Mouse (Mus musculus): ENCODE measurements around the gene Lrpap1. TPM values are rescaled to one million over a fixed set of nuclear protein-coding genes. Genes with fewer than 3 reads are reported as not detected.

The Lrpap1 gene
- total RNA-seq, 2 experiments from 2014 or later, result 150 to 152 TPM

GRCm38 (mm10) chr5:35118418-35118817 lies 12.9 kb upstream of the Lrpap1 start:
- DNase-seq, result no peak

GRCm38 (mm10) chr5:35117633-35118032 lies 12.1 kb upstream of the Lrpap1 start:
- DNase-seq, result no peak

GRCm38 (mm10) chr5:35116002-35116401 lies 10.4 kb upstream of the Lrpap1 start:
- no peak for DNase-seq

DNA sequence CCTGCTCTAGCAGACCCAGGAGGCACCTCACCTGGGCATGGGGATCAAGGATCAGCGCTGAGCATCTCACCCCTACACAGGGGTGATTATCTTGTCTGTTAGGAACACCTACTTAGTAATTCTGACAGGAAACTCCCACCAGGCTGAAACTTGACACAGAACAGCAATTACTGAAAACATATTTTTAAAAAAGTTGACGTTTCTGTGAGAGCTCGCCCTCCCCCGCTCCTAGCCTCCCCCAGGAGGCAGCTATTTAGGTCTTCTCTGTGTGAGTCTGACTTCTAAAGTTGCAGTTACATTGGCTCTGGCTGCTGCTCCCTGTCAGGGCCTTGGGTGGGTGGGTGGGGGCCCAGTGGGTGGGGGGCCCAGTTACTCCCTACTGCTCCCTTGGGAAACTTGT lies 6.9 kb upstream of the Lrpap1 start:
- no peak for DNase-seq

- DNase-seq, result no peak
Measured at GRCm38 (mm10) chr5:35105922-35106298, 344 bp upstream of the Lrpap1 start.

DNA sequence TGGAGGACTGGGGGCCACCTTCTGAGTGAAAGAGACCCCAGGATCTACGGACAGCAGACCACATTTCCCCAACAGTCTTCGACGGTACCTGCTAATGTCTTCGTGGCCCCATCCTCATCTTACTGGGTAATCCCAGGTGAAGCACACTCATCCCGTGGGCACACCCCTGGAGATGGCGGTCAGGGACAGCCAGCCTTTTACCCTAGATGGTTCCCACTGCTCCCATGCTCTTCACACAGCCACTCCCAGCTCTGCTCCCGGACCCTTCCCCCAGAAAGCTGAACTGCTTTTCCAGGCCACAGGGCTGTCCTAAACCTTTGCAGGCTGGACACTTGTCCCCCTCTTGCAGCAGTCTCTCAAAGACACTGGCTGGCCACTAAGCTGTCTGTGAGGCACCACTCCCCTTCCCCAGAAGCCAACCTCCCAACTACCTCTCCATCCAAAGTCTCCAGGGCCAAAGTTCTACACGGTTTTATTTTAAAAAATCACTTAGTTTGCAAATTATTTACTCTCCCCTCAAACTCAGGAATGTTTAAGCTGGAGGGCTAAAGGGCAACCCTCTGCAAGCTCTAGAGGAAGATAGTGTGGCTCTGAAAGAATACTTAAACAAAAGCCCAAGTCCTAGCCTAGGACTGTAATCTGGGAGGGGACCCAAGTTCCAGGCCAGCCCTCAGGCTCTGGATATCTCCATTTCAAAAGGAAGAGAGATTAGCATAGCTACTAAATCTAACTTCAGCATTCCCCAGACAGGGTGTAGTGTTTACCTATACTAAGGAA lies 1.2 kb downstream of the Lrpap1 start:
- no peak for DNase-seq

- no peak for DNase-seq
Measured at GRCm38 (mm10) chr5:35103528-35103927, 2.0 kb downstream of the Lrpap1 start.

GRCm38 (mm10) chr5:35103086-35103485 lies 2.5 kb downstream of the Lrpap1 start:
- DNase-seq, result no peak

GRCm38 (mm10) chr5:35091636-35092035 lies 13.9 kb downstream of the Lrpap1 start:
- no peak for DNase-seq

DNA sequence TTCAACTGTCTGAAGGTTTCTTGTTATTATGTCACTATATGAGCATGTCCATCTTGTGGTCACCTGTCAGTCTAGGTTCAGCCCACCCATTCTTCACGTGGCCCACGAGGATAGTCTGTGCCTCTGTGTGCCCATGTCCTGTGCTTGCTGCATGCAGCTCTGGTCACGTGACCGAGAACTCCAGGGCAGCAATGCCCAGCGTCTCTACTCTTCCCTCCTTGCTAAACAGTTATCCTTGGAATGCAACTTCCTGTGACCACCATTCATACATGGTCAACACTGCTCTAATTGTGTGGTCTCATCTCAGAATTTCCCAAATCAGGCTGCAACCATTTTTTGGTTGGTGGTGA lies 16.0 kb downstream of the Lrpap1 start:
- DNase-seq, result no peak

- DNase-seq, result peak; percentile 50 to 54
Measured at GRCm38 (mm10) chr5:35088785-35089613, 16.6 kb downstream of the Lrpap1 start.

- no peak for DNase-seq
Measured at GRCm38 (mm10) chr5:35084913-35085312, 20.7 kb downstream of the Lrpap1 start.

DNA sequence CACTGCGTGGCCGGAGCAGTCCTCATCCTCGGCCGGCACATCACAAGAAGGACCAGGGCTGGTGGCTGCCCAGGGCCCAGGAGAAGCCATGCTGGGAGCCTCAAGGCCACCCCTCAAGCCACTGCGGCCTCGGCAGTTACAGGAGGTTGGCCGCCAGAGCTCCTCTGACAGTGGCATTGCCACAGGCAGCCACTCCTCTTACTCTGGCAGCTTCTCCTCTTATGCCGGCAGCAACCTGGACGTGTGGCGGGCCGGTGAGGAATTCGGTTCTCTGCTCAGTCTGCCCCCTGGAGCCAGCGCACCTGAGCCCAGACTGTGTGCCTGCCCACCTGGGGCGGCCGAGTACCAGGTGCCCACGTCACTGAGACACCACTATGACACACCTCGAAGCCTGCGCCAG lies 26.5 kb downstream of the Lrpap1 start:
- no peak for DNase-seq

DNA sequence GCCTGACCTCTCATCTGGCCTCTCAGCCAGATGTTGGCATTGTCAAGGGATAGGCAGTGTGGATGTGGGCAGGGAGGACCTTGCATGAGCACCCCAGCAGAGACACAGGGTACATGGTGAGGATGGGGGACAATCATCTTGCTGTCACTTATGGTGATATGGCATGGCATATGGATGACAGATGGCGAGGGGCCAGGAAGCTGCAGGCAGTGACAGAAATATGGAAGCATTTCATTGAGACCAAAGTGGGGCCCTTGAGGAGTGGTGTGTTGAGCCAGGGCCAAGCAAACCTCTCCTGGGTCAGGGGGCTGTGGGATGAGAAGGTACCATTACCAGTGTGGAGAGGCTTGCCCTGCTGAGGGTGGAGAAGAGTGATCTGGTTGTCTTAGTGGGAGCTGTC lies 29.2 kb downstream of the Lrpap1 start:
- no peak for DNase-seq

DNA sequence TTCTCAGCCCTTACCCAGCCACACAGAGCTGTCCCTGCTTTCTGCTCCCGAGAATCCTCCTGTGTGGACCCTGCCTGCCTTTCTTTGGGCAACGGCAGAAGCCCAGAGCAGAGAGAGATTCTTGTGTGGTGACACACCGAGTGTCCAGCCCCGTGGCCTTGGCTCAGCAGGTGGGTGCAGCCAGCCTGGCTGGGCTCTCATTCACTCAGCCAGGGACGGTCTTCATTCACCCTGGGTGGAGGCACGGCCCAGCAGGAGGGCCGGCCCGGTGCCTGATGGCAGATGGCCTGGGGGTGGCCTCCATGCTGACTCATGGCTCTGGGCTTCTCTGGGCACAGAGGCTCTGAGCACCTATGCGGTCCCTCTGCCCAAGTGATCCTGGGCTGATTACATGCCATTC lies 31.6 kb downstream of the Lrpap1 start:
- no peak for DNase-seq

DNA sequence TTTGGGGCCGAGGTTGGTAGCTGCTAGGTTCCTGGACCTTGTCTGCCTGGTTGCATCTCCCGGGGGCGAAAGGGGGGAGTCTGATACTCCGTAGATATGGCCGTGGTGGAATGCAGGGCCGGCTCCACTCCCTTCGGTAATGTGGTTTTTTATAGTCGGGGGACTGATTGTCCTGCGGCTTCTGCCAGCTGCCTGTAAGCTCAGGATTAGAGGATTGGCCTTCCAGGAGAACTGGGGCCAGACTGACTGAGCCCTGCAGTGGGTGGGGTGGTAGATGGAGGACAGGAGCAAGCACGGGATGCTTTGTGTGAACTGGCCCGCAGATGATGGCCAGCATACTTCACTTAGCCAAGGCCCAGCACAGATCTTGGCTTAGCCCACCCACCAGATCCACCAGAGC lies 32.3 kb downstream of the Lrpap1 start:
- DNase-seq, result no peak

DNA sequence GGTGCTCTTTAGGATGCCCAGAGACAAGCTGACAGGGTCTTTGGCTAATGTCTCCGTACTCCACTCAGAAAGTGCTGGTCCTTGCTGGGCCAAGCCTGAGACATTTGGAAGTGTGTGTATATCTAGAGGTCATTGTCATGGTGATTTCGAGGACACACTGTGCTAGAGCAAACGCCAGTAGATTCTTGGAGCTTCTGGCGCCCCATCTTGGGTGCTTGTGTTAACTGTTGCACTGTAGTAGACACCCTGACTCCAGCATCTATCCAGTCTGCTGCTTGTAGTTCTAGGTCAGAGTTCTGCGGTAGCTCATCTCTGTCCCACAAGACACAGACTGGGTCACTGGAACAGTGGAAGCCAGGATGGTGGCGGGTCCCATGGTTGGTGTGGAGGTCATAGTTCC lies 33.7 kb downstream of the Lrpap1 start:
- DNase-seq, result no peak

- peak; percentile 29 to 37 for DNase-seq
Measured at GRCm38 (mm10) chr5:35070953-35071352, 34.6 kb downstream of the Lrpap1 start.

GRCm38 (mm10) chr5:35070314-35070713 lies 35.3 kb downstream of the Lrpap1 start:
- DNase-seq, result no peak

GRCm38 (mm10) chr5:35069841-35070240 lies 35.7 kb downstream of the Lrpap1 start:
- no peak for DNase-seq

- no peak for DNase-seq
Measured at GRCm38 (mm10) chr5:35060098-35060497, 45.5 kb downstream of the Lrpap1 start.

DNA sequence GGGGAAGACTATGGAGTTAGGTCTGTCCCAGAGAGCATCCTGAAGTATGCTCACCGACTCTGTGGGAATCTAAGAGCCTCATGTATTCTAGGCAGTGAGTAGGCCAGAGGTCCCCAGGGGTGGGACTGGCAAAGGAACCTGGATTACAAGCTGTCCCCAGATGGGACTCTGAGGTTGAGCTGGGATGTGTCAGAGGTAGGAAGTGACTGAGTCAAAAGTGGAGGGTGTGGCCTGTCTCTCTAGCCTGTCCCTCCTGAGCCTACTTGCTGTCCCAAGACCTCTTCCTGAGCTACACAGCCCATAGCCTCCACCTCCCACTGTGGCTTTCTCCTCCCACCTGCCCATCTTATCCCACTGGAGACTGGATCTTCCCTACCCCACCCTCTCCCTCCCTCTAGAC lies 47.4 kb downstream of the Lrpap1 start:
- DNase-seq, result no peak

DNA sequence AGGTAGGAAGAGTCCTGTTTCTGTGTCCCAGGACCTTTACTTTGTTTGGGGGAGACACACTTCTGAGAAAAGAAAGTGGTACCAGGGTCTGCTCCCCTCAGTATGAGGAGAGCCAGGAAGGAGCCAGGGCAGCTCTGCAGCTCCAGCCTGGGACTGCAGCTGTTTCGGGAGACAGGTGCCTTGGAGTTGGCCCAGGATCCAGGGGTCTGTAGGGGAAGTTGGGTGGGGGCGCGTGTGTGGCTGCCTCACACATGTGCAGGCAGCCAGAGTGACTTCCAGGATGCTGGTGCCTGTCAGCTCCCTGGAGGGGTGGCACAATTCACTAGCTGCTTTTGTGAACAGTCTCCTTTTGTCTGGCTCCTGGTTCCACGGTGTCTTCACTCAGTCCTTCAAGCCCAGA lies 48.0 kb downstream of the Lrpap1 start:
- DNase-seq, result no peak
